Mouse (Mus musculus): ENCODE results near the gene Fermt3.

Gene Fermt3

GRCm38 (mm10) chr19:7039088-7039720 lies 19.9 kb upstream of the Fermt3 start:
- DNase-seq (ENCODE audit: low spot score): no peak

- DNase-seq (ENCODE audit: low spot score): no peak
Observed at GRCm38 (mm10) chr19:7034006-7034405, 14.7 kb upstream of the Fermt3 start.

- DNase-seq (ENCODE audit: low spot score): no peak
Observed at GRCm38 (mm10) chr19:7029531-7029930, 10.3 kb upstream of the Fermt3 start.

- no peak for DNase-seq (ENCODE audit: low spot score)
Observed at GRCm38 (mm10) chr19:7020224-7020641, 964 bp upstream of the Fermt3 start.

GRCm38 (mm10) chr19:7018546-7018945 lies 723 bp downstream of the Fermt3 start:
- no peak for DNase-seq (ENCODE audit: low spot score)

GRCm38 (mm10) chr19:7017541-7018457 lies 1.5 kb downstream of the Fermt3 start:
- DNase-seq (ENCODE audit: low spot score): no peak

- DNase-seq (ENCODE audit: low spot score): no peak
Observed at GRCm38 (mm10) chr19:7014481-7015135, 4.7 kb downstream of the Fermt3 start.

GRCm38 (mm10) chr19:7013984-7014383 lies 5.3 kb downstream of the Fermt3 start:
- no peak for DNase-seq (ENCODE audit: low spot score)

GRCm38 (mm10) chr19:7012426-7012825 lies 6.8 kb downstream of the Fermt3 start:
- DNase-seq (ENCODE audit: low spot score): no peak

- DNase-seq (ENCODE audit: low spot score): no peak
Observed at GRCm38 (mm10) chr19:7006892-7007593, 12.2 kb downstream of the Fermt3 start.

GRCm38 (mm10) chr19:6999360-7000063 lies 19.8 kb downstream of the Fermt3 start:
- DNase-seq (ENCODE audit: low spot score): no peak

GRCm38 (mm10) chr19:6997721-6998290 lies 21.5 kb downstream of the Fermt3 start:
- DNase-seq (ENCODE audit: low spot score): no peak

GRCm38 (mm10) chr19:6996006-6996405 lies 23.3 kb downstream of the Fermt3 start, which contains the start of the genes Nudt22 and Trpt1:
Gene Nudt22, minus strand, starts transcription at chr19:6996117.
Gene Trpt1, plus strand, starts transcription at chr19:6996131.
- DNase-seq (ENCODE audit: low spot score): peak; percentile 72

GRCm38 (mm10) chr19:6995255-6995991 lies 23.8 kb downstream of the Fermt3 start:
- no peak for DNase-seq (ENCODE audit: low spot score)

GRCm38 (mm10) chr19:6994489-6994888 lies 24.8 kb downstream of the Fermt3 start:
- DNase-seq (ENCODE audit: low spot score): no peak

- no peak for DNase-seq (ENCODE audit: low spot score)
Observed at GRCm38 (mm10) chr19:6994002-6994401, 25.3 kb downstream of the Fermt3 start.

- DNase-seq (ENCODE audit: low spot score): no peak
Observed at GRCm38 (mm10) chr19:6993011-6993770, 26.1 kb downstream of the Fermt3 start.

- peak; percentile 80 for DNase-seq (ENCODE audit: low spot score)
Observed at GRCm38 (mm10) chr19:6992011-6992858, 27.0 kb downstream of the Fermt3 start, which contains the start of gene Dnajc4. Gene Dnajc4, minus strand, starts transcription at chr19:6992572.
